Mouse (Mus musculus): ENCODE data around the gene Traf5. TPM values are rescaled to one million over a fixed set of nuclear protein-coding genes. Genes with fewer than 3 reads are reported as not detected.

Gene Traf5
- polyA plus RNA-seq, 1 experiment from 2014 or later: 2.3 TPM

DNA sequence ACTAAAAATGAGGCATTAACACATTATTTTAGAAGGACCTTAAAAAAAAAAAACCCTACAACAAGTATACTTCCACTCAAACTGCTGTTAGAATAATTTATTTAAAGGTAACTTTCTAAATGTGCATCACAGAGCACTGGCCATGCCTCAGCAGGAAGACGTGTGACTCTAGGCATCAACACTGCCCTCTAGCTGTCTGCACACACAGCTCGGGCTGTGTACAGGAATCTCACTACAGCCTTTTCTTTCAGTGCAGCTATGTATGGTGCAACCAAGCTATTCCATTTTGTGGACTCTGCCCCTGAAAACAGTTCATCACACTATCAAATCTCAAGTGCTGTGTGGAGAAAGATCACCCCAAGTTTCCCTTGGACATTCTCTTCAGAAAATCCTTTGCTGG is 15.0 kb upstream of the Traf5 start:
- no peak for DNase-seq (ENCODE audit: extremely low spot score, low spot score)
- Histone ChIP-seq H3K4me3 (no peak overlapping the region), H3K27me3 (ENCODE audit: poor library complexity, severe bottlenecking) (no peaks in the 10 kb centered on the region), H3K36me3 (replicated peaks) (peaks cover 46% of the 10 kb centered on the region), H3K4me1 (no peaks in the 10 kb centered on the region), H3K9me3 (no peaks in the 10 kb centered on the region), H3K27ac (no peak overlapping the region)
- WGBS: 21% methylated on average over 2 of the region's 2 CpGs

DNA sequence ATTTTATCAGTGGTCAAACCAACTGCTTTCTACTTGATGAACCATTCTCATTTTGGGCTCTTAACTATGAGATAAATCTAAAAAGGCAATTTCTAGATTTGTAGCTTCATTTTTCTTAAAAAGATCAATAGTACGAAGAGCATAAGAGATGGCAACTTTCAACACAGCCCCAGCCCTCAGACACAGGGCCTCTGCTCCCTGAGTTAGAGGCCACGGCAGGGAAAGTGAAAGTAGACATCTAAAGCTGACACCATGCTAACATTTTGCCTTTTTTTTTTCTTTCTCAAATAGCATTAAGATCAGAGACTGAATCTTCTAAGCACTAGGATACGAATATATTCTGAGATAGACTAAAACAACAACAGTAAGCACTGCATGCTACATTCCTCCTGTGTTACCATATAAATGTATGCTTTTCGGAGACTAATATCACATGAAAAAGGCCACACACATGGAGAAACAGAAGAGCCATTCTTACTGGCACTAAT is 13.6 kb upstream of the Traf5 start:
- Histone ChIP-seq H3K9me3 (no peaks in the 10 kb centered on the region), H3K4me3 (no peak overlapping the region), H3K4me1 (no peaks in the 10 kb centered on the region), H3K27ac (no peak overlapping the region), H3K36me3 (replicated peaks) (peaks cover 44% of the 10 kb centered on the region), H3K27me3 (ENCODE audit: poor library complexity, severe bottlenecking) (no peaks in the 10 kb centered on the region)
- WGBS: 89% methylated on average over 4 of the region's 4 CpGs
- no peak for DNase-seq (ENCODE audit: extremely low spot score, low spot score)

DNA sequence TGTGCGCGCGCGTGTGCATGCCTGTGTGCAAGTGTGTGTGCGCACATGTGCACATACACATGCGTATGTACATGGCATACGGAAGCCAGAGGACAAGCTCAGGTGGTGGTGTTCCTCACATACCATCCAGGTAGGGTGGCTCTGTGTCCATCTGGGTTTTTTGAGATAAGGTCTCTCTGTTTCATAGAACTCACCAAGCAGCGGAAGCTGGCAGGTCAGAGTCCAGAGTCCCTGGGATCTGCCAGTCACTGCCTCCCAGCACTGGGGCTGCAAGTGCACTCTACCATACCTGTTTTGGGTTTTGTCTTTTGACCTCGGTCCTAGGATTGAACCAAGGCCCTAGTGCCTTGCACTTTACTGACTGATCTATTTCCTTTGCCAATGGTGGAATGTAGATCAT is 11.7 kb upstream of the Traf5 start:
- no peak overlapping the region for H3K27ac ChIP-seq
- H3K4me1 ChIP-seq: no peaks in the 10 kb centered on the region
- DNase-seq (ENCODE audit: extremely low spot score, low spot score): no peak
- no peaks in the 10 kb centered on the region for H3K27me3 ChIP-seq (ENCODE audit: poor library complexity, severe bottlenecking)
- WGBS: 95% methylated on average over 9 of the region's 9 CpGs
- no peaks in the 10 kb centered on the region for H3K9me3 ChIP-seq
- no peak overlapping the region for H3K4me3 ChIP-seq
- peaks cover 39% of the 10 kb centered on the region for H3K36me3 ChIP-seq (replicated peaks)

DNA sequence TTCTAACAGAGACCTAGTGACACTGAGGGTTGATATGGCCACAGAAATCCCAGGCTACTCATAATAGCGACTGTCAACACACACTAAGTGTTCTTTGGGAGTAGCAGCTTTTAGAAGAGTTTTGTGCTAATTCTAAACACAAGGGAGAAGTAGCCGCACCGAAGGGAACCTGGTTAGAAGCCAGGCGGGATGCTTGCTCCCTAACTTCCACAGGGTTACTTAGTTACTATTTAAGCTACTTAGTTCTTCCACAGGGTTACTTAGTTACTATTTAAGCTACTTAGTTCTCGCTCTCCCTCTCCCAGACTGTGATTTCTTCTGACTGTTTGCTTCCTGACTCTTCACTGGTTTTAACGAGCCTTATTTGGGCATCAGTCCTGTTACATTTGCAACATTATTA is 10.8 kb upstream of the Traf5 start:
- Histone ChIP-seq H3K36me3 (replicated peaks) (peaks cover 37% of the 10 kb centered on the region), H3K4me3 (no peak overlapping the region), H3K9me3 (no peaks in the 10 kb centered on the region), H3K4me1 (no peaks in the 10 kb centered on the region), H3K27ac (no peak overlapping the region), H3K27me3 (ENCODE audit: poor library complexity, severe bottlenecking) (no peaks in the 10 kb centered on the region)
- WGBS: 88% methylated on average over 6 of the region's 6 CpGs
- DNase-seq (ENCODE audit: extremely low spot score, low spot score): no peak

DNA sequence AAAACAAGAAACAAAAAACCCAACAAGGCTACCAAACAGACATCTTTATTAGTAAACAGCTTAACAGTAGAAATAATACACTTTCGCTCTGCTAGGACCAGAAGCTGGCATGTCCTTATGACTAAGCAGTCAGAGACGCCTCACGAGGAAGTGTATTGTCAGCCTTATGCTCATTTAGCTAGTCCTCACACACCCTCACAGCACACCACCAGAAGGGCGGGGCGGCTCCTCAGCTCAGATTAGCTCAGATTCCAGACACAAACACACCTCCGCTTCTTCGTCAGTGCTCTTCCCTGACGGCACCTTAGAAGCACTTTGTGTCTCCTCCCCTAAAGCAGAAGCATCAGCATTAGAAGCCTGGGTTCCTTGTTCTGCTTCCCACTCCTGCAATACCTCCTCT is 9.0 kb upstream of the Traf5 start:
- 88% methylated on average over 8 of the region's 8 CpGs for WGBS

DNA sequence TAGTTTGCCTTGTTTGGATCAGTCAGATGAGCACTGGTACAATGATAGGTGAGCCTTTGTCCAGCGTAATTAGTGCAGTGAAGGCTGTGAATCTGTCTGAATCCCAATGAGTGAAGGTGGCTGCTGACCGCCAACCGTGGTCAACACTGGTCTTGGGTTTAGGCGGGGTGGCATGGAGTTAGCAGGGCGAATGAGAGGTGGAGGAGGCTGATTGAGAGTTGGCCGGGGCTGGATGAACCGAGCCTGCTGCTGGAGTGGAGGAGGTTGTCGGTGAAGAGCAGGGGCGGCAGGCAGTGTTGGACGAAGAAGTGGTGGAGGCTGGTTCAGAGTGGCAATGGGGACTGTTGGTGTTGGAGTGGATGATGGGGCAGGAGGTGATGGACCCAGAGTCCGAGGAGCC is 8.4 kb upstream of the Traf5 start:
- whole genome bisulfite sequencing: 92% methylated on average over 11 of the region's 11 CpGs
- no peaks in the 10 kb centered on the region for H3K4me1 ChIP-seq
- H3K9me3 ChIP-seq: no peaks in the 10 kb centered on the region
- no peak overlapping the region for H3K27ac ChIP-seq
- H3K4me3 ChIP-seq: no peak overlapping the region
- H3K27me3 ChIP-seq (ENCODE audit: poor library complexity, severe bottlenecking): no peaks in the 10 kb centered on the region
- DNase-seq (ENCODE audit: extremely low spot score, low spot score): no peak
- H3K36me3 ChIP-seq (replicated peaks): peaks cover 32% of the 10 kb centered on the region

More for the DNA sequence above, 9.0 kb upstream of the Traf5 start:
- no peaks in the 10 kb centered on the region for H3K9me3 ChIP-seq
- H3K4me1 ChIP-seq: no peaks in the 10 kb centered on the region
- no peak for DNase-seq (ENCODE audit: extremely low spot score, low spot score)
- H3K27me3 ChIP-seq (ENCODE audit: poor library complexity, severe bottlenecking): no peaks in the 10 kb centered on the region
- H3K4me3 ChIP-seq: no peak overlapping the region
- no peak overlapping the region for H3K27ac ChIP-seq
- H3K36me3 ChIP-seq (replicated peaks): peaks cover 32% of the 10 kb centered on the region

DNA sequence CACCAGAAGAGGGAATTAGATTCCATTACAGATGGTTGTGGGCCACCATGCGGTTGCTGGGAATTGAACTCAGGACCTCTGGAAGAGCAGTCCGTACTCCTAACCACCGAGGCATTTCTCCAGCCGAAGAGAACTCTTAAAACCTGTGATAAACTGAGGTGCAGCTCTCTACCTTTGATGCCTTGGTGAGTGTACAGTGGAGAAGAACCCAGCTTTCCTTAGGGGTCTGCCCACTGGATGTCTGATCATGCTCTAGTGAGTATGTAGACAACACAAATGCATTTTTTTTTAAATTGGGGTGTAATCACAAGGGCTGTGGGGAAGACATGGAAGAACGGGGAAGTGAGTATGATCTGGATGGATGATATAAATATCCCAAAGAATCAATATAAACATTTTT is 3.3 kb upstream of the Traf5 start:
- H3K4me3 ChIP-seq: no peak overlapping the region
- no peak for DNase-seq (ENCODE audit: extremely low spot score, low spot score)
- peaks cover 12% of the 10 kb centered on the region for H3K36me3 ChIP-seq (replicated peaks)
- H3K27me3 ChIP-seq (ENCODE audit: poor library complexity, severe bottlenecking): peaks cover 15% of the 10 kb centered on the region
- peaks cover 15% of the 10 kb centered on the region for H3K4me1 ChIP-seq
- no peak overlapping the region for H3K27ac ChIP-seq
- WGBS: 92% methylated on average over 5 of the region's 5 CpGs
- no peaks in the 10 kb centered on the region for H3K9me3 ChIP-seq

DNA sequence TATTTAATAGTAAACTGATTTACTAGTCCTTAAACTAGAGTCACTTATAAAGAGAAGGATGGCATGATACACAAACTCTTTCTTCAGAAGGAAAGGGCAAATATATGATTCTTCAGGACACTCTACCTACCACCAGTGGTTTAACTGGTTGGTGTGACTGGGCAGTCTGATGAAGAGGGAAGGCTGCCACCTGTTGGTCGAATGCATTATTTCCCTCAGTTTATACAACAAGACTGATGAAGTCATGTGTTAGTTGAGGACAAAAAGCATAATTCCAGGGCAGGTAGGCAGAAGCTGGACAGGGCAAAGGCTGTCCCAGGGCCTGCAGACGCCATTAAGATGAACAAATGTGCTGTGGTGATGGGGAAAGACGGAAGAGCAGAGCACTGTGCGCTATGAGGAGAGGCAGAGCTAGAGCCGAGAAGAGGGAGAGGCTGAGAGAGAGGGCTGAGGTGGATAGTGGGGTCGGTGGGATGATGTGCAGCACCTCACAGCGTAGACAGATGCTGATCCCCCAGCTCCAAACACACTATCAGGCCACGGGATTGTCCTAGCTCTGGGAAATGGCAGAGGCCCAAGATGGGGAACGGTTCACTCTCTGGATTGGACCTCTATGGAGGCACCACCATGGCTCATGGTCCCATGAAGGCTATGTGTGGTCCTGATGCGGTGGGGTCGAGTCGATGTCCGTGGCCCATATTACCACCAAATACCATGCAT is 2.3 kb upstream of the Traf5 start:
- DNase-seq (ENCODE audit: extremely low spot score, low spot score): peak; percentile 48
- H3K36me3 ChIP-seq (replicated peaks): peaks cover 9% of the 10 kb centered on the region
- no peaks in the 10 kb centered on the region for H3K9me3 ChIP-seq
- no peak overlapping the region for H3K27ac ChIP-seq
- H3K27me3 ChIP-seq (ENCODE audit: poor library complexity, severe bottlenecking): peaks cover 26% of the 10 kb centered on the region
- peaks cover 15% of the 10 kb centered on the region for H3K4me1 ChIP-seq
- no peak overlapping the region for H3K4me3 ChIP-seq
- WGBS: 63% methylated on average over 13 of the region's 13 CpGs

DNA sequence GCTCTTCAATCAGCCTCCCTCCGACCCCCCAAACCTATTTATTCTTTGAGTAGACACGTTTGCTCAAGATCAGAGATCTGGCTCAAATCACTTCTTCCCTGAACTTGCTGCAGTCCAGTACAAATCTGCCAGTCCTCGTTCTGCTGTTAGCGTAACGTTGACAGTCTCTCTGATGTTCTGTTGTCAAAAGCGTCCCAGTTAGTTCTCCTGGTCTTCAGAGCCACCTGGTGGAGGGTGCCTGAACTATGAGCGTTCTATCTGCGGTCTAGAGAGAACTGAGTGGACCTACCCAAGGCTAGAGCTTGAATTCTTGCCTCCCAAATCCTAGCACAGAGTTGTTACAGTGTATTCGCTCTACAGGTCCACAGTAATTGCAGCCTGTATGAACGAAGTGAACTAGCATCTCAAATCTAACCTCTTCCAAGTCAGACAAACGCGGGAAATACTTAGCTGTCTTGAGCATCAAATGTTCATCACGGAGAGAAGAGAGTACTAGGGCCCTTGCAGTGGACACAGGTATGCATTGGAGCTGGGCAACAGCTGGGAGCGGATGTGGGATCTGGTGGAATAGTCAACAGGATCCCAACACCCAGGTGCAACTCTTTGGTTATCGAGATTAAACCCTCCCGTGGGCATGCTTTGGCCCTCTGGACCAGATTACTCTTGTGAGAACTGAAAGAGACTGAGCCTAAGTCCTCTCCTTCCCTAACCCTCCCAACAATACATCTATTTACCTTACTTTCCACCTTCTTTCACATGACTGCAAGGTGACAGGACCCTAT is 711 bp upstream of the Traf5 start:
- no peaks in the 10 kb centered on the region for H3K9me3 ChIP-seq
- H3K27ac ChIP-seq: no peak overlapping the region
- H3K4me1 ChIP-seq: peaks cover 15% of the 10 kb centered on the region
- DNase-seq (ENCODE audit: extremely low spot score, low spot score): peak; percentile 81
- 32% methylated on average over 16 of the region's 16 CpGs for WGBS
- H3K27me3 ChIP-seq (ENCODE audit: poor library complexity, severe bottlenecking): peaks cover 31% of the 10 kb centered on the region
- H3K36me3 ChIP-seq (replicated peaks): peaks cover 3% of the 10 kb centered on the region
- peak overlapping the region; percentile 66 for H3K4me3 ChIP-seq

DNA sequence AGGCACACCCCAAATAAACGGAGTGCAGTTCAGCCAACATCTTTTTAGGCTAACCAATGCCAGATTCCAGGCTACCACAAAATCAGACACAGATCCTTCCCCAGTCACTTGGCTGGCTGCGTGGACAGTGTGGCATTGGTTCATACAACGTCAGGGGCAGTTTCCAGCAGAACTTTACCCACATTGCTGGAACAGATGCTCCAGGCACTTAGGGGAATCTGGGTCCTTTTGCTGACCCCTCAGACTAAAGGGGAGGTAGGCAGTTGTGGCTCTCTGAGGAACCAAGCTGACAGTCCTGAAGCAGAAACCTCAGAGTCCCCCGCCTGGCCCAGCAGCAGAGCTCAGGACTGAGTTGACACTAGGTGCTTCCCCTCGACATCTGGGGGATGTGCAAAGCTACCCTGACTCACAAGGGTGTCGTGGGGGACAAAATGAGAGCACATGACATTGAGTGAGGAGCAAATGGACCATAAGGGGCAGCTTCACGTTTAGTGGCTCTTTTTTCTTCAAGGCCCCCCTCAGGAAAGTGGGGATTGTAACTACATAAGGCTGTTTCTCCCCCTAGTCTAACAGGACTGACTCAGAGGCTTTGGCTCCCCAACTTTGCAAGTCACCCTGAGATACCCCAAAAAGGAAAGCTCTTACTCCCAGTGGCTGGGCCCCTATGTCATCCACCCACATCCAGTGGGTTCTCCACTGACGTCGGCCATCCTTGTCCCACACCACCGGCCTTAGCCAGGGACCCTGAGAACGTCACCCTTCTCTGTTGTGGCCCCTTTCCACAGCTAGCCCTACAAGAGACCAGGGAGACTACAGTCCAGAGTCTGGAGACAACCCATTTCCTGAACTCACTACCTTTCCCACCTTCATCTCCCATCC is 1.4 kb downstream of the Traf5 start:
- Histone ChIP-seq H3K9me3 (no peaks in the 10 kb centered on the region), H3K27ac (no peak overlapping the region), H3K27me3 (ENCODE audit: poor library complexity, severe bottlenecking) (peaks cover 31% of the 10 kb centered on the region), H3K4me3 (no peak overlapping the region), H3K36me3 (replicated peaks) (no peaks in the 10 kb centered on the region), H3K4me1 (peaks cover 18% of the 10 kb centered on the region)
- DNase-seq (ENCODE audit: extremely low spot score, low spot score): no peak
- 79% methylated on average over 11 of the region's 11 CpGs for WGBS

DNA sequence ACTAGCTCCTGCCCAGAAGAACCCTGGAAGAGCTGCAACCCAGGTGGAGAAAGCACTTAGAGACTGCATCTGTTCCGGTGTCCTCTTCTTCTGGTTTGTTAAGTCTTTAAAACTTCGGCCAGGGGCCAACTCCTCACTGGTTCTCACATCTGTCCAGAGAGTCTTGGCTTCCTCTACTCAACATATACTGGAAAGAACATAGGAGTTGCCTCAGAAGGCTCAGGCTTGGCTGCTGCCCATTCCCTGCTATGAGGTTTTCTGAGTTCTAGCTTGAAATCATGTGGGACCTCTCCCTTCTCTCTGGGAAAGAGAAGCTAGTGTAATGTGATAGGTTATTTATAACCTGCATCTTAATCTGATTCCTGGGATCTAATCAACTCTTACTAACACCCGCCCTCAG is 2.1 kb downstream of the Traf5 start:
- WGBS: 91% methylated on average over 3 of the region's 3 CpGs
- no peak for DNase-seq (ENCODE audit: extremely low spot score, low spot score)
- Histone ChIP-seq H3K9me3 (no peaks in the 10 kb centered on the region), H3K27me3 (ENCODE audit: poor library complexity, severe bottlenecking) (peaks cover 31% of the 10 kb centered on the region), H3K4me3 (no peak overlapping the region), H3K27ac (no peak overlapping the region), H3K4me1 (peaks cover 18% of the 10 kb centered on the region), H3K36me3 (replicated peaks) (no peaks in the 10 kb centered on the region)

DNA sequence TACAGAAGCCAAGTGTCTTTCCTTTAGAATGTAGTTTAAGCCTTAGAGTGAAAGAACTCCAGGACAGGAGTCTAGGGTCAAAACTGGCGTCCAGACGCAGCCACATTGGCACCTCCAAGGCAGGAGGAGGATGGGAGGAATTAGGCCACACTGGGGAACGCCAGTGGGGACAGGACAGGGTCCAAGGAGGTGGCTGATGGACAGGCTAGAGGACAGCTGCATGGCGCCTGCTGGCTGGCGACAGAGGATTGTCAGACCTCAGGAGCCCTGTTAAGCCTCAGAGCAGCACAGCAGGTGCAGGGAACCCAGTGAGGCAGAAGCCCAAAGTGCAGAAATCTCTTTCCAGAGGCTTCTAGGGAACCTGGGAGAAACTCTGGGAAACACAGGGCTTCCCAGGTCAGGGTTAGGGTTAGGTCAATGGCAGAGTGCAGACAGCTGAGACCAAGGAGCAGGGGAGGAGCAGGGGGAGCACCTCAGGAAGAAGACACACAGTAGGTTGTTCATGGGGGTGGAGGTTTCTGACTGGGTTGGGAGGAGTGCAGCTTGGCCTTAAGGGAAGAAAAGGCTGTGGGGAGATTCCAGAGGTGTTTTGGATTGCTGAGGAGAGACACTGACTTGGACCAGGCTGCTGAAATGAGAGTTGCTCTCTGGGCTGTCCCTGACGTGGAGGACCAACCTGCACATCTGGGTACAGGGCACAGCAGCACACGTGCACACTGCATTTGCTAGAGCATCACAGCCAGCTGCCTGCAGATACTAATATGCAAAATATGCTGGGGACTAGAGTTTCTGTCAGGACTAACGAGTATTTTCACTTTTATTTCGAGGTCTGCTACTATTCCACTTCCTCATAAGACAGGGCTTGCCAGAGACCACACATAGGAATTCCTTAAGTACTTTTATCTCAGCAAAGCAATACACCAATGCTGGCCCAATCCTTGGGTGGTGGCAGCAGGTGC is 2.9 kb downstream of the Traf5 start:
- H3K36me3 ChIP-seq (replicated peaks): no peaks in the 10 kb centered on the region
- no peak overlapping the region for H3K4me3 ChIP-seq
- no peak for DNase-seq (ENCODE audit: extremely low spot score, low spot score)
- peaks cover 18% of the 10 kb centered on the region for H3K4me1 ChIP-seq
- no peaks in the 10 kb centered on the region for H3K9me3 ChIP-seq
- H3K27me3 ChIP-seq (ENCODE audit: poor library complexity, severe bottlenecking): peaks cover 31% of the 10 kb centered on the region
- H3K27ac ChIP-seq: no peak overlapping the region
- 65% methylated on average over 9 of the region's 9 CpGs for WGBS
